Mouse (Mus musculus) stomach, postnatal 0 days (tissue): ENCODE measurements at regions not wholly inside any gene's neighbourhood (a gene's known extent, or its start where the extent isn't known, plus 50 kb on each side); places are given as distances from the start of the nearest gene placed in this dataset.

ENCODE experiments used
- CTCF ChIP-seq: IDR thresholded peaks from 2 replicates; pipeline ENCODE4 v1.5.1; 2016; ENCODE audit warnings: antibody characterized with exemption, low read depth, mild to moderate bottlenecking, moderate library complexity
- EP300 ChIP-seq: optimal IDR thresholded peaks from 2 replicates; pipeline ENCODE3; 2016; ENCODE audit warnings: antibody characterized with exemption

DNA sequence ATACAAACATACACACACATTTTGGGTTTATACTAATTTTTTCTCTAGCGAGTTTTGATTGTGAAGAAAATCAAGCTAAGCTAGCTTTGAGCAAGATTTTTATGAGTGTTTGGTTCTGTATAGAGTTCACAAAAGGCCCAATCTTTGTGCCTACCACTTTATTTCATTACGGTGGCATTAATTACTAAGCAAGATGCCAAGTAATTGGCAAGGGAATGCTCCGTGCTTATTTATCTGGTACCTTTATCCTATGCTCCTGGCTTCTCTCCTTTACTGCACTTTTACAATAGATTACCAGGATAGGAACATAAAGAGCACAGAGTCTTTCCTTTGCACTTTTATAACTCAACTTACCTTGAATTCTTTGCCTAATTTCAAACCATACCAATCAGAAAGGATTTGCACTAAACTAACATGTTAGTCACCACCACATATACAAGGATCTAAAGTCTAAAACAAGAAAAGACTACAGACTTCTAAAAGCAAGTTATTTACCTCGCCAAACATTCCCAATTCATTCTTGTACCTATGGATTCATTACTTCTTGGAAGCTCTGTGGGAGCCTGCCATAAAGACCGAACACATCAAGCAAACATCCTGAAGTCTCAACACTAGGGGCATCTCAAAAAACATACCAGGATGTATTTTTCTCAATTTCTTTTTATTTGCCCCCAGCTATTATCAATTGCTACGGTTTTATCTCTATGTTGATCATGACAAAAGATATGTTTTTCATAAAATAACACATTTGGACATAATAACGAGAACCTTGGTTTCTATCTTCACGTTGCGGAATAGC is 537.5 kb downstream of the Prkd1 start:
- TF ChIP-seq CTCF: no peak
- TF ChIP-seq EP300: no peak
